Mouse (Mus musculus): ENCODE results near the gene Vmn1r44. TPM values are rescaled to one million over a fixed set of nuclear protein-coding genes. Genes with fewer than 3 reads are reported as not detected.
"Not testable (repeated sequence)": the region's sequence is repeated elsewhere in the genome, so short reads cannot be mapped to it uniquely, and the experiment has no call there.

The Vmn1r44 gene
- total and polyA plus RNA-seq, 2 experiments from 2014 or later: not detected

- ATAC-seq (ENCODE audit: insufficient read depth, low read depth) (no peak), DNase-seq (ENCODE audit: low spot score) (no peak)
- Histone ChIP-seq H3K27ac (ENCODE audit: low read depth) (no peak overlapping the region), H3K36me3 (replicated peaks; ENCODE audit: control insufficient read depth, insufficient read depth, low read length) (no peaks in the 10 kb centered on the region), H3K9me3 (replicated peaks; ENCODE audit: control insufficient read depth, low read length) (no peaks in the 10 kb centered on the region), H3K9ac (replicated peaks; ENCODE audit: low read depth, low read length) (no peak overlapping the region), H3K27me3 (ENCODE audit: control insufficient read depth, insufficient read depth, low read length) (no peaks in the 10 kb centered on the region), H3K4me3 (ENCODE audit: low read depth, low read length) (no peak overlapping the region), H3K4me2 (ENCODE audit: low read depth, low read length) (no peak overlapping the region), H3K4me1 (ENCODE audit: control insufficient read depth, insufficient read depth) (no peaks in the 10 kb centered on the region)
- WGBS: 54% methylated on average over 2 of the region's 2 CpGs
- no peak for TF ChIP-seq CTCF (IDR thresholded peaks at IDR 0.05; ENCODE audit: low read depth)
- no peak for TF ChIP-seq EP300 (IDR thresholded peaks at IDR 0.05; ENCODE audit: low read depth)
Measured at GRCm38 (mm10) chr6:89876963-89877362, 6.5 kb upstream of the Vmn1r44 start.

- no peak overlapping the region for H3K9ac ChIP-seq (replicated peaks; ENCODE audit: low read depth, low read length)
- DNase-seq (ENCODE audit: low spot score): no peak
Measured at GRCm38 (mm10) chr6:89880867-89881266, 2.6 kb upstream of the Vmn1r44 start.

GRCm38 (mm10) chr6:89883812-89884211 is 352 bp downstream of the Vmn1r44 start:
- Histone ChIP-seq H3K9me3 (replicated peaks; ENCODE audit: control insufficient read depth, low read length) (no peaks in the 10 kb centered on the region), H3K9ac (replicated peaks; ENCODE audit: low read depth, low read length) (no peak overlapping the region), H3K4me3 (ENCODE audit: low read depth, low read length) (no peak overlapping the region), H3K4me2 (ENCODE audit: low read depth, low read length) (no peak overlapping the region), H3K4me1 (ENCODE audit: control insufficient read depth, insufficient read depth) (no peaks in the 10 kb centered on the region), H3K27ac (ENCODE audit: low read depth) (no peak overlapping the region), H3K36me3 (replicated peaks; ENCODE audit: control insufficient read depth, insufficient read depth, low read length) (no peaks in the 10 kb centered on the region), H3K27me3 (ENCODE audit: control insufficient read depth, insufficient read depth, low read length) (no peaks in the 10 kb centered on the region)
- ATAC-seq (ENCODE audit: insufficient read depth, low read depth) (no peak), DNase-seq (ENCODE audit: low spot score) (no peak)
- WGBS: 46% methylated on average over 2 of the region's 2 CpGs
- no peak for TF ChIP-seq EP300 (IDR thresholded peaks at IDR 0.05; ENCODE audit: low read depth)
- no peak for TF ChIP-seq CTCF (IDR thresholded peaks at IDR 0.05; ENCODE audit: low read depth)

More at GRCm38 (mm10) chr6:89880867-89881266, 2.6 kb upstream of the Vmn1r44 start:
- Histone ChIP-seq H3K9me3 (replicated peaks; ENCODE audit: control insufficient read depth, low read length) (no peaks in the 10 kb centered on the region), H3K4me3 (ENCODE audit: low read depth, low read length) (no peak overlapping the region), H3K27me3 (ENCODE audit: control insufficient read depth, insufficient read depth, low read length) (no peaks in the 10 kb centered on the region), H3K36me3 (replicated peaks; ENCODE audit: control insufficient read depth, insufficient read depth, low read length) (no peaks in the 10 kb centered on the region), H3K4me2 (ENCODE audit: low read depth, low read length) (no peak overlapping the region), H3K4me1 (ENCODE audit: control insufficient read depth, insufficient read depth) (no peaks in the 10 kb centered on the region), H3K27ac (ENCODE audit: low read depth) (no peak overlapping the region)
- ATAC-seq (ENCODE audit: insufficient read depth, low read depth): no peak
- TF ChIP-seq CTCF (IDR thresholded peaks at IDR 0.05; ENCODE audit: low read depth): no peak

GRCm38 (mm10) chr6:89940498-89940897 is 57.0 kb downstream of the Vmn1r44 start, which contains the start of gene Vmn1r45:
Vmn1r45 (minus strand) TSS chr6:89940598.
- not testable (repeated sequence) for DNase-seq (ENCODE audit: low spot score); H3K9me3 ChIP-seq (replicated peaks; ENCODE audit: control insufficient read depth, low read length); H3K36me3 ChIP-seq (replicated peaks; ENCODE audit: control insufficient read depth, insufficient read depth, low read length); H3K4me2 ChIP-seq (ENCODE audit: low read depth, low read length); H3K4me1 ChIP-seq (ENCODE audit: control insufficient read depth, insufficient read depth); H3K4me3 ChIP-seq (ENCODE audit: low read depth, low read length); H3K9ac ChIP-seq (replicated peaks; ENCODE audit: low read depth, low read length); H3K27ac ChIP-seq (ENCODE audit: low read depth); H3K27me3 ChIP-seq (ENCODE audit: control insufficient read depth, insufficient read depth, low read length); ATAC-seq (ENCODE audit: insufficient read depth, low read depth)
- 75% methylated on average over 2 of the region's 2 CpGs for WGBS

GRCm38 (mm10) chr6:89940926-89941325 is 57.5 kb downstream of the Vmn1r44 start:
- no peak overlapping the region for H3K4me3 ChIP-seq (ENCODE audit: low read depth, low read length)
- no peak for TF ChIP-seq CTCF (IDR thresholded peaks at IDR 0.05; ENCODE audit: low read depth)
- no peak for TF ChIP-seq EP300 (IDR thresholded peaks at IDR 0.05; ENCODE audit: low read depth)
- no peaks in the 10 kb centered on the region for H3K27me3 ChIP-seq (ENCODE audit: control insufficient read depth, insufficient read depth, low read length)
- ATAC-seq (ENCODE audit: insufficient read depth, low read depth): no peak
- DNase-seq (ENCODE audit: low spot score): no peak
- no peak overlapping the region for H3K4me2 ChIP-seq (ENCODE audit: low read depth, low read length)
- H3K27ac ChIP-seq (ENCODE audit: low read depth): no peak overlapping the region
- H3K36me3 ChIP-seq (replicated peaks; ENCODE audit: control insufficient read depth, insufficient read depth, low read length): no peaks in the 10 kb centered on the region
- 61% methylated on average over 2 of the region's 2 CpGs for WGBS
- H3K9me3 ChIP-seq (replicated peaks; ENCODE audit: control insufficient read depth, low read length): no peaks in the 10 kb centered on the region
- H3K4me1 ChIP-seq (ENCODE audit: control insufficient read depth, insufficient read depth): no peaks in the 10 kb centered on the region
- H3K9ac ChIP-seq (replicated peaks; ENCODE audit: low read depth, low read length): no peak overlapping the region

Other genes with a start within 250 kb of the Vmn1r44 start
- gene Txnrd3, start 239.7 kb upstream of the Vmn1r44 start, total RNA-seq (2014; rRNA removed; ENCODE audit: low replicate concordance): 16.8 and 20.1 TPM in 2 replicates
- 23.3 and 28.2 TPM in 2 replicates for gene Txnrd3, start 239.7 kb upstream of the Vmn1r44 start, polyA plus RNA-seq (2015; fragmentation: Nextera tagmentation; extraction: Ambion mirVana)
- not detected in 2 replicates for gene Vmn1r40, start 176.1 kb upstream of the Vmn1r44 start, total RNA-seq (2014; rRNA removed; ENCODE audit: low replicate concordance)
- gene Vmn1r40, start 176.1 kb upstream of the Vmn1r44 start, polyA plus RNA-seq (2015; fragmentation: Nextera tagmentation; extraction: Ambion mirVana): not detected in 2 replicates
- not detected in 2 replicates for gene Vmn1r41, start 142.9 kb upstream of the Vmn1r44 start, total RNA-seq (2014; rRNA removed; ENCODE audit: low replicate concordance)
- not detected in 2 replicates for gene Vmn1r41, start 142.9 kb upstream of the Vmn1r44 start, polyA plus RNA-seq (2015; fragmentation: Nextera tagmentation; extraction: Ambion mirVana)
- gene Vmn1r42, start 7.2 kb upstream of the Vmn1r44 start, total RNA-seq (2014; rRNA removed; ENCODE audit: low replicate concordance): not detected in 2 replicates
- not detected in 2 replicates for gene Vmn1r42, start 7.2 kb upstream of the Vmn1r44 start, polyA plus RNA-seq (2015; fragmentation: Nextera tagmentation; extraction: Ambion mirVana)
- not detected in 2 replicates for gene Vmn1r43, start 7.2 kb upstream of the Vmn1r44 start, total RNA-seq (2014; rRNA removed; ENCODE audit: low replicate concordance)
- not detected in 2 replicates for gene Vmn1r43, start 7.2 kb upstream of the Vmn1r44 start, polyA plus RNA-seq (2015; fragmentation: Nextera tagmentation; extraction: Ambion mirVana)
- not detected in 2 replicates for gene Vmn1r45, start 56.9 kb downstream of the Vmn1r44 start, total RNA-seq (2014; rRNA removed; ENCODE audit: low replicate concordance)
- not detected in 2 replicates for gene Vmn1r45, start 56.9 kb downstream of the Vmn1r44 start, polyA plus RNA-seq (2015; fragmentation: Nextera tagmentation; extraction: Ambion mirVana)
- not detected in 2 replicates for gene Vmn1r46, start 85.7 kb downstream of the Vmn1r44 start, total RNA-seq (2014; rRNA removed; ENCODE audit: low replicate concordance)
- gene Vmn1r46, start 85.7 kb downstream of the Vmn1r44 start, polyA plus RNA-seq (2015; fragmentation: Nextera tagmentation; extraction: Ambion mirVana): not detected in 2 replicates
- not detected in 2 replicates for gene Vmn1r47, start 132.5 kb downstream of the Vmn1r44 start, total RNA-seq (2014; rRNA removed; ENCODE audit: low replicate concordance)
- not detected in 2 replicates for gene Vmn1r47, start 132.5 kb downstream of the Vmn1r44 start, polyA plus RNA-seq (2015; fragmentation: Nextera tagmentation; extraction: Ambion mirVana)
- gene Vmn1r48, start 153.2 kb downstream of the Vmn1r44 start, total RNA-seq (2014; rRNA removed; ENCODE audit: low replicate concordance): not detected in 2 replicates
- not detected in 2 replicates for gene Vmn1r48, start 153.2 kb downstream of the Vmn1r44 start, polyA plus RNA-seq (2015; fragmentation: Nextera tagmentation; extraction: Ambion mirVana)
- gene Vmn1r49, start 194.8 kb downstream of the Vmn1r44 start, total RNA-seq (2014; rRNA removed; ENCODE audit: low replicate concordance): not detected in 2 replicates
- not detected in 2 replicates for gene Vmn1r49, start 194.8 kb downstream of the Vmn1r44 start, polyA plus RNA-seq (2015; fragmentation: Nextera tagmentation; extraction: Ambion mirVana)
- gene Vmn1r50, start 217.8 kb downstream of the Vmn1r44 start, total RNA-seq (2014; rRNA removed; ENCODE audit: low replicate concordance): not detected in 2 replicates
- gene Vmn1r50, start 217.8 kb downstream of the Vmn1r44 start, polyA plus RNA-seq (2015; fragmentation: Nextera tagmentation; extraction: Ambion mirVana): not detected in 2 replicates
- gene Vmn1r51, start 238.9 kb downstream of the Vmn1r44 start, total RNA-seq (2014; rRNA removed; ENCODE audit: low replicate concordance): not detected in 2 replicates
- not detected in 2 replicates for gene Vmn1r51, start 238.9 kb downstream of the Vmn1r44 start, polyA plus RNA-seq (2015; fragmentation: Nextera tagmentation; extraction: Ambion mirVana)